Mouse (Mus musculus): ENCODE results near the gene Nf1.

GRCm38 (mm10) chr11:79614880-79615279, 275.4 kb downstream of the Nf1 start:
- TF ChIP-seq TAL1 (IDR thresholded peaks at IDR 0.05; ENCODE audit: low read length) (no peak), GATA1 (IDR thresholded peaks at IDR 0.05; ENCODE audit: low read length) (no peak)

All from erythroblast, embryonic 14.5 days (primary cell).